Mouse (Mus musculus) heart, embryonic 11.5 days (tissue): ENCODE results near the gene Zbtb8b. TPM values are rescaled to one million over a fixed set of nuclear protein-coding genes. Genes with fewer than 3 reads are reported as not detected.

ENCODE experiments used
- ATAC-seq: fragments of 200-750 bp; cut with Nextera tagmentation; replicated peaks from 2 replicates; pipeline ENCODE4 v1.8.0; 2017; ENCODE audit warnings: moderate library complexity; ENCODE audit not compliant: insufficient number of reproducible peaks, low FRiP score, low TSS enrichment
- H3K27ac ChIP-seq: fragments of 300-500 bp; sonication (generic); 2 replicates; pipeline ENCODE4 v1.5.1; 2014; ENCODE audit warnings: mild to moderate bottlenecking, low read depth, low read length
- H3K27me3 ChIP-seq: fragments of 300-500 bp; sonication (generic); 2 replicates; pipeline ENCODE4 v1.6.1; 2014; ENCODE audit warnings: mild to moderate bottlenecking, low read length, mixed read lengths; ENCODE audit not compliant: control insufficient read depth, insufficient read depth
- H3K36me3 ChIP-seq: fragments of 300-500 bp; sonication (generic); 2 replicates; pipeline ENCODE4 v1.6.1; 2014; ENCODE audit warnings: mild to moderate bottlenecking, low read length, moderate library complexity, mixed read lengths; ENCODE audit not compliant: control insufficient read depth, insufficient read depth
- H3K4me1 ChIP-seq: fragments of 300-500 bp; sonication (generic); 2 replicates; pipeline ENCODE4 v1.6.1; 2014; ENCODE audit warnings: low read length; ENCODE audit not compliant: control insufficient read depth, insufficient read depth
- H3K4me2 ChIP-seq: fragments of 300-500 bp; sonication (generic); 2 replicates; pipeline ENCODE4 v1.6.1; 2014; ENCODE audit warnings: mild to moderate bottlenecking, moderate library complexity
- H3K4me3 ChIP-seq: fragments of 300-500 bp; sonication (generic); 2 replicates; pipeline ENCODE4 v1.5.1; 2014; ENCODE audit warnings: low read depth, low read length
- H3K9ac ChIP-seq: fragments of 300-500 bp; sonication (generic); 2 replicates; pipeline ENCODE4 v1.6.1; 2014; ENCODE audit warnings: mild to moderate bottlenecking, low read depth, low read length, moderate library complexity
- H3K9me3 ChIP-seq: fragments of 300-500 bp; sonication (generic); replicated peaks from 2 replicates; pipeline ENCODE4 v1.6.1; 2016; ENCODE audit warnings: low read length; ENCODE audit not compliant: control insufficient read depth
- WGBS: fragments of 180-500 bp; shearing (Covaris S2); extraction: QIAGEN DNeasy Blood & Tissue Kit; methylation state at CpG from one replicate; pipeline ENCODE4 v1.1.7; 2014; ENCODE audit not compliant: insufficient replicate concordance; 5-methylcytosine and 5-hydroxymethylcytosine counted together
- polyA plus RNA-seq: library from polyadenylated mRNA; unstranded; fragments of >200 nt; fragmentation: Nextera tagmentation; extraction: Ambion mirVana; gene quantifications from 2 replicates; pipeline ENCODE4 v1.2.1, GENCODE M21; 2014

The Zbtb8b gene
- polyA plus RNA-seq, 1 experiment from 2014 or later, result 5.5 TPM

DNA sequence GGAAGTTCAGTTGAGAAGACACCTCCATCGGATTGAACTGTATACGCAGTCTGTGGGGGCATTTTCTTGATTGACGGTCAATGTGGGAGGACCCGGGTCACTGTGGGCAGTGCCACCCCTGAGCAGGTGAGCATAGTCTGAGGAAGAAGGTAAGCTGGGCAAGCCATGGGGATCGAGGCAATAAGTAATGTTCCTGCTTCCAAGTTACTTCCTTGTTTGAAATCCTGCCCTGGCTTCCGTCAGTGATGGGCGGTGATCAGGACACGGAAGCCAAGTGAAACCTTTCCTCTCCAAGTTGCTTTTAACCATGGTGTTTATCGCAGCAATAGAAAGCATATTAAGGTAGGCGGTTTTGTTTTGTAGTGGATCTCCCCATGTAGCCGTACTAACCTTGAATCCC, 55.0 kb downstream of the Zbtb8b start:
- H3K4me3 ChIP-seq, result no peak overlapping the region
- no peak overlapping the region for H3K4me2 ChIP-seq
- no peak overlapping the region for H3K9ac ChIP-seq
- no peaks in the 10 kb centered on the region for H3K9me3 ChIP-seq
- no peak overlapping the region for H3K27ac ChIP-seq
- no peaks in the 10 kb centered on the region for H3K36me3 ChIP-seq
- H3K4me1 ChIP-seq, result no peaks in the 10 kb centered on the region
- no peaks in the 10 kb centered on the region for H3K27me3 ChIP-seq
- no peak for ATAC-seq
- WGBS, result 84% methylated on average over 11 of the region's 11 CpGs

DNA sequence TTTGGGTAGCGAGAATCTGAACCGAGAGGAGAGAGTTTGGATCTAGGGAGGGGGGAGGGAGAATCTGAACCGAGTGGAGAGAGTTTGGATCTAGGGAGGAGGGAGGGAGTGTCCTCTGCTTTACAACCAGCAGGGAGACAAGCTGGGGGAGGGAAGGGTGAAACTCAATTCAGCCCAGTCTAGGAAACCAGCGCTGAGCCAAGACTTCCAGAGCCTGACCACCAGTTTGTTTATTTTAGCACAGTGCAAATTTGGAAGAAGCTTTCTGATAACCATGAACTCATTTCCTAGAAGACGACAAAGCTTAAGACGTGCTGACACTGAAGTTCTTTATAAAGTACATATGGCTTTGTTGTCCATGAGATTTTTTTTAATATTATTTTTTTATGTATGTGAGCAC, 56.2 kb downstream of the Zbtb8b start:
- H3K4me3 ChIP-seq, result no peak overlapping the region
- no peak overlapping the region for H3K27ac ChIP-seq
- no peak overlapping the region for H3K9ac ChIP-seq
- H3K4me1 ChIP-seq, result no peaks in the 10 kb centered on the region
- no peaks in the 10 kb centered on the region for H3K9me3 ChIP-seq
- 18% methylated on average over 6 of the region's 6 CpGs for WGBS
- H3K36me3 ChIP-seq, result no peaks in the 10 kb centered on the region
- H3K4me2 ChIP-seq, result no peak overlapping the region
- no peak for ATAC-seq
- H3K27me3 ChIP-seq, result no peaks in the 10 kb centered on the region

DNA sequence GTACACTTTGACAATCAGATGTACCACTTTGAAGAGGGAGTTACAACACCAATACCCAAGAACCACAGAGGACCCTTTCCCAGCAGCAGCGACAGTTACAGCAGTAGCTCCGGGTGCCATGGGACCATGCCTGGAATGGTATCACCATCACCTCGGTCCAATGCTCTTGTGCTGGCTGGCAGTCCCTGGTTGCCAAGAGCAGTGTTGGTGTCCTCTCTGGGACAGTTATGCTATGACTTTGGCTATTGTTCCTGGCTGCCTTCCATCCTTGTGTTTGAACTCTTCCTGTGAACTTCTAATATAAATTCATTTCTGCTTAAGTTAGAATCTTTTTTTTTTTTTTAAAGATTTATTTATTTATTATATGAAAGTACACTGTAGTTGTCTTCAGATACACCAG, 57.1 kb downstream of the Zbtb8b start:
- WGBS, result 81% methylated on average over 3 of the region's 3 CpGs
- Histone ChIP-seq H3K27ac (no peak overlapping the region), H3K9me3 (no peaks in the 10 kb centered on the region), H3K27me3 (no peaks in the 10 kb centered on the region), H3K36me3 (no peaks in the 10 kb centered on the region), H3K4me3 (no peak overlapping the region), H3K4me1 (no peaks in the 10 kb centered on the region), H3K9ac (no peak overlapping the region), H3K4me2 (no peak overlapping the region)
- no peak for ATAC-seq

DNA sequence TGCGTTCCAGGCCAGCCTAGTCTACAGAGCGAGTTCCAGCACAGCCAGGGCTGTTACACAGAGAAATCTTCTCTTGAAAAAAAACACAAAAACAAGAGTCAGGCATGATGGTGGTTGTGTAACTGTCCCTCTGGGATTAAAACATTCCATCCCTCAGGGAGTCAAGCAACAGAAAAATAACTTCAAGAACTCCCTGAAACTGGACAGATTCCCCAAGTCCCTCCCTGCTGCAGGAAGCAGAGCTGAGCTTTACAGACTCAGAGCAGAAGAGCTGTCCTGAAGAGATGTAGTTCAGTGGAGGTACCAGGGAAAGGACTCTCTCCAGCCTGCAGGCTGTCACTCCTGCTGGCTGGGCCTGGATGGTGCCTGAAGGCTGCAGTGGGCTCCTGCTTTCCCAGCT, 58.2 kb downstream of the Zbtb8b start:
- Histone ChIP-seq H3K4me3 (no peak overlapping the region), H3K9me3 (no peaks in the 10 kb centered on the region), H3K36me3 (no peaks in the 10 kb centered on the region), H3K4me1 (no peaks in the 10 kb centered on the region), H3K27me3 (no peaks in the 10 kb centered on the region), H3K9ac (no peak overlapping the region), H3K27ac (no peak overlapping the region), H3K4me2 (no peak overlapping the region)
- 83% methylated on average over 2 of the region's 2 CpGs for WGBS
- ATAC-seq, result no peak

DNA sequence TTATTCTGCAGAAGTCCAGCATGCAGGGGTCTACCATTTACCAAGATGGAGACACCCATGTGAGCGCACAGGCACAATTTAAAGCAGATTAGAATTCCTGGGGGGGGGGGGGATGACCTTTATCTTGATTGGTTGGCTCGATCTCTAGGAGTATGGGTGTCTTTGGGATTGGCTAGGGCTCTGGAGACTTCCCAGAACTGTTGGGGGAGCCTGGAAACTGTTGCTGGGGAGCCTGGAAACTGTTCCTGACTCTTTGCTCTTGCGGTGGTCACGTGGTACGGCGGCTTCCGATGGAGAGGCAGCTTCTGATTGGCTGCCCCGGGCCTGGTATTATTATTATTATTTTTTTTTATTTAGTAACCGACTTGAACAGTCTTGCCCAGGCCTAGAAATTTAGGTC, 58.6 kb downstream of the Zbtb8b start:
- no peak overlapping the region for H3K27ac ChIP-seq
- no peak for ATAC-seq
- no peak overlapping the region for H3K4me2 ChIP-seq
- no peaks in the 10 kb centered on the region for H3K9me3 ChIP-seq
- no peaks in the 10 kb centered on the region for H3K27me3 ChIP-seq
- no peaks in the 10 kb centered on the region for H3K4me1 ChIP-seq
- H3K4me3 ChIP-seq, result no peak overlapping the region
- no peak overlapping the region for H3K9ac ChIP-seq
- no peaks in the 10 kb centered on the region for H3K36me3 ChIP-seq
- 84% methylated on average over 9 of the region's 9 CpGs for WGBS

DNA sequence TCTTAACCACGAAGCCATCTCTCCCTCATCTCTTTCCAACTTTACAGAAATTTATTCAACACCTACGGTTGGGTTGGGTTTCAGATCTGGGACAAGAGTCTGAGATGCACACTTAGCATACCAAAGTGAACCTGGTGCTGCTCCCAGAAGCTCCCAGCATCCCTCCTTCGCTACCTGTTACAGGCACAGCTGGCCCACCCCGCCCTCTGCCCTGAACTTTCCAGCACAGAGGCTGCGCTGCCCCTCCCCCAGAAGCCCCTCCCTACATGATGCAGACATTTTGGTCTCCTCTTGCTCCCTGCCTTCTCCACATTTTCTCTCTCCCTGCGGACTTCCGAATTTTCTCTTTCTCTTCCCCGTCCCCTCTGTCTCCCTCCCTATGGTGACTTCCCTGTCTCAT, 59.5 kb downstream of the Zbtb8b start:
- Histone ChIP-seq H3K27me3 (no peaks in the 10 kb centered on the region), H3K36me3 (no peaks in the 10 kb centered on the region), H3K9ac (no peak overlapping the region), H3K4me3 (no peak overlapping the region), H3K27ac (no peak overlapping the region), H3K9me3 (no peaks in the 10 kb centered on the region), H3K4me1 (no peaks in the 10 kb centered on the region), H3K4me2 (no peak overlapping the region)
- ATAC-seq, result no peak
- 68% methylated on average over 8 of the region's 8 CpGs for WGBS

DNA sequence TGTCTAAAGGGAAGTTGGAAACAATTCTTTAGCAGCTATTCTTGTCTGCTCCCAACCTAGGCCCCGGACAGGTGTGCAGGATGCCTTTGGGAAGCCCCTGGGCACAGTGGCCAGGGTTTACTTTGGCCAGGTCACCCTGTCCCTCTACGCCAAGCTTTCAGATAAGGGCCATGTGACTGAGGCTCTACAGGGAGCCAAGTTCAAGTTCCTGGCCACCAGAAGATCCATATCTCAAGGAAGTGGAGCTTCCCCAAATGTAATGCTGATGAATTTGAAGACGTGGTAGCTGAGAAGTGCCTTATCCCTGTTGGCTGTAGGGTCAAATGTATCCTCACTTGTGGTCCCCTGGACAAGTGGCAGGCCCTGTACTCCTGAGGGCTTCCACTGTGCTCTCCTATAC, 60.8 kb downstream of the Zbtb8b start:
- Histone ChIP-seq H3K36me3 (no peaks in the 10 kb centered on the region), H3K9me3 (no peaks in the 10 kb centered on the region), H3K4me2 (no peak overlapping the region), H3K27ac (no peak overlapping the region), H3K4me3 (no peak overlapping the region), H3K9ac (no peak overlapping the region), H3K4me1 (no peaks in the 10 kb centered on the region), H3K27me3 (no peaks in the 10 kb centered on the region)
- no peak for ATAC-seq
- WGBS, result 73% methylated on average over 3 of the region's 3 CpGs

DNA sequence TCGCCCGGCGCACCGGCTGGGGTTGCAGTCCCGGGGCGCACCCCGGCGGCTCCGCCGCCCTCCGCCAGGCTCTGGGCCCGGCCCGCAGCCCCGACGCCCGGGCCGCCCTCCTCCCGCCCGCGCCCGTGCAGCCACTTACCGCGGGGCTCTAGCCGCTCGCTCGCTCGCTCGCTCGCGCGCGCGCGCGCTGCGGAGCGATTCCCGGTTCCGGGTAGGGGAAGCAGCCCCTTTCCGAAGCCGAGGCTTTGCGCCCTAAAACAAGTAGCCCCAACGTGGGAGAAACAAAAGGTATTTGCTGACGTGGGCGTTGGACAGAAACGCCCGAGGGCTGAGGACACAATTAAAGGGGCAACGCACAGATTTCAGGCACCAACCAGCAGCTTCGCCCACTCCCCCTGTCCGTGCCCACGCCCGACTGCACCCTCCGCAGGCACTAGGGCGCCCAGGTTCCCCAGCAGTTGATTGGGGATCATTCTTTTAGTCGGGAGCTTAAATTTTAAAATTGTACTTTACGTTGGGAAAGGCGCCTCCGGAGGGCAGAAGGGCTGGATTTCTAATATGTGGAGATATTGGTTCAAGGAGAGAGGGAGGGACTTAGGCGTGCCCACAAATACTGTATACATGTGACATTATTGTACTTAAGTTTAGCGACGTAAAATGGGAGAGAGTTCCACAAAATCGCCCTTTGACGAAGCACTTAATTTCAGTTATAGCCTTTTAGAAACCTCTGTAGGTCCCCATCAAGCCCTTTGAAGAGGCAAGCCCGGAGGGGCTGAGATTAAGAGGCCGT, 62.9 kb downstream of the Zbtb8b start, which contains the start of gene Zbtb8a:
Gene Zbtb8a, minus strand, starts transcription at position 516 of the 790 bp plus-strand sequence.
- H3K9ac ChIP-seq, result peak within 1 kb of the TSS; percentile 90
- no peaks in the 10 kb centered on the region for H3K36me3 ChIP-seq
- H3K4me1 ChIP-seq, result no peaks in the 10 kb centered on the region
- H3K27ac ChIP-seq, result peak within 1 kb of the TSS; percentile 68
- H3K9me3 ChIP-seq, result no peaks in the 10 kb centered on the region
- 2% methylated on average over 64 of the region's 65 CpGs for WGBS
- no peak for ATAC-seq
- H3K4me2 ChIP-seq, result peak within 1 kb of the TSS; percentile 73
- peak within 1 kb of the TSS; percentile 81 for H3K4me3 ChIP-seq
- H3K27me3 ChIP-seq, result no peaks in the 10 kb centered on the region

DNA sequence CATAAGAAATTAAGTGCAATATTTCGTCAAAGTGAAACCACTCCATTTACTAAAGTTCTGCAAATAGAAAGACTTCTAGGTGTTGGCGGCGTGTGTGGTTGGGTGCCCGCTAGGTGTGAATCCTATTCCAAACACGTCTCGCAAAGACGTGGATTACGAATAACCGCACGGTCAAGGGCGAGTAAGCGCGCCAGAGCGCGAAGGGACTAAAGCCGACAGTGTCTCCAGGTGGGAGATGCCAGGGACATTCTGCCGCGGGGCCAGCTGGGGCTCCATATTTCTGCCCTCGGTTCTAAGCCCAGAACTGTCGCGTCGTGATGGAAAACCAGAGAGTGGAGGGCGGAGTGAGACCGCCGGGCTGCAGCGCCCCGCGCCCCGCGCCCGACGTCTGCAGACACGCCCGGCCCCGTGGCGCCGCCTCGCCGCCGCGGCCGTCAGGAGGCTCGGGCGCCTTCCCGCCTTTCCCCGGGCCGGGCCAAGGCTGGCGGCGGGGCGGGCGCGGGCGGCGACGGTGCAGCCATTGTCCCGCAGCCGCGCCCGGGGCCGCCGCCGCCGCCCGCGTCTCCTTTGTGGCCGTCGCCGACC, 63.6 kb downstream of the Zbtb8b start:
- Histone ChIP-seq H3K27ac (peak overlapping the region; percentile 68), H3K9me3 (no peaks in the 10 kb centered on the region), H3K4me1 (no peaks in the 10 kb centered on the region), H3K4me3 (peak overlapping the region; percentile 81), H3K9ac (peak overlapping the region; percentile 90), H3K4me2 (peak overlapping the region; percentile 73), H3K27me3 (no peaks in the 10 kb centered on the region), H3K36me3 (no peaks in the 10 kb centered on the region)
- ATAC-seq, result peak; percentile 57; the same call in 1 of the 2 replicates
- under 1% methylated on average over 57 of the region's 68 CpGs for WGBS
